Mouse (Mus musculus): ENCODE data around the gene Rad50. TPM values are rescaled to one million over a fixed set of nuclear protein-coding genes. Genes with fewer than 3 reads are reported as not detected.

Rad50 gene
- 10 to 100 TPM; 13.0 to 15.6 TPM for total RNA-seq (2021)
- long read RNA-seq, experiment 1, full-length matches to known transcripts = 7 of 13 reads
- long read RNA-seq, experiment 1, partial matches to known transcripts = 3 of 13 reads
- long read RNA-seq, experiment 1, other reads (novel, unspliced or antisense) = 3 of 13 reads
- long read RNA-seq, experiment 2, full-length matches to known transcripts = 8 of 15 reads
- long read RNA-seq, experiment 2, partial matches to known transcripts = 2 of 15 reads
- long read RNA-seq, experiment 2, other reads (novel, unspliced or antisense) = 5 of 15 reads

DNA sequence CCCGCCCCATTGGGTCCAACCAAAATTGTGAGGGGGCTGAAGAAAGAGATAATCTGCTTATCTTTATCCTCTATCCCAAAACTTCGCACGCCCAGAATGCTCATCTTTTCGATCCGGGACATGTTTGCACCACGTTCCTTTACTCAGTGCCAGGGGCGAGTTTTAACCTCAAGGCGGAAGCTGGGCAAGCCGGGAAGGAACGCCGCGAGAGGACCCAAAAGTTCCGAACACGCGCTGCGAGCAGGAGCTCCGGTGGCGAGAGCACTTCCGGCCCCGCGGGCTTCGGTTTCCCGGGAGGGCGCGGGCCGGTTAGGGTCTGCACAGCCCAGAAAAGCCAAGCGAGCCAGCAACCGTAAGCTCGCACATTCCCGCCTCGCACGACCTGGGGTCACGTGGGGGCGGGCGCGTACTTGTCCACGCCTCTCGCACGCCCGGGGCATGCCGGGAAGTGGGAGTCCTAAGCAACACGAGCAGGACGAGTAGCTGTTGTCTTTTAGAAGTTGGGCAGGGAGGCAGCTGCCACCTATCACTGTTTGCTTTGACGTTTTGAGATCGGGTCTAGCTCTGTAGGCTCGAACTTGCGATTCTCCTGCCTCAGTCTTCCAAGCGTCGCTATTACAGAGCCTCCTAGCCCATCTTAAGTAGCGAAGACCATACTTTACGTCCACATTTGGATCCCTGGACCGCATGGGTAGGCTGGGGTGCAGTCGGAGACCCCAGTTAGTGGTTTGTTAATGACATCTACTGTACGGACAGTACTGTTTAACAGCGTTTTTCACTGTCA lies at the start of gene Rad50:
Gene Rad50, minus strand, starts transcription at position 386 of the 784 bp plus-strand sequence.
- peak; percentile 82 to 91 for DNase-seq (ENCODE audit: low spot score in 2 of 2)

- no peak for DNase-seq (ENCODE audit: low spot score in 2 of 2)
Observed at GRCm38 (mm10) chr11:53755011-53755595, 48.0 kb upstream of the Rad50 start.

GRCm38 (mm10) chr11:53749716-53750352 lies 42.7 kb upstream of the Rad50 start:
- no peak for DNase-seq (ENCODE audit: low spot score in 2 of 2)

DNA sequence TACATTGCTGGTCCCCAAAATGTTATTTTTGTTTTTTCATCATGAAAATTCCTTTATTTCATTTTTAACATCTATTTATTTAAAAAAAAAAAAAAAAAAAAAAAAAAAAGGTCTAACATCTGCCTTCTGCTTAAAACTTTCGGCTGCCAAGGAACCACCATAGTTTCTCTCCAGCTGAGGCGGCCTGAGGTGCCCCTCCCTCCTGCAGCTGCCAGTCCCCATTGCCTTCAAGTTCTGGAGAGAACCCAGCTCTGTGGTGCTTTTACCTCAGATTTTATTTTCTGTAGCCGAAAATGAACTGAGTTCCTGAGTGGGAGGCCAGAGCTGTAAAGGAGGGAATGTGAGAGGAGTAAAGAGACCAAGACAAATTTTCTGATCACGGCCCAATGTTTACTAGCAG lies 42.2 kb upstream of the Rad50 start:
- no peak for DNase-seq (ENCODE audit: low spot score in 2 of 2)

- no peak for DNase-seq (ENCODE audit: low spot score in 2 of 2)
Observed at GRCm38 (mm10) chr11:53748614-53749013, 41.5 kb upstream of the Rad50 start.

GRCm38 (mm10) chr11:53747985-53748384 lies 40.9 kb upstream of the Rad50 start:
- DNase-seq (ENCODE audit: low spot score in 2 of 2) = no peak

DNA sequence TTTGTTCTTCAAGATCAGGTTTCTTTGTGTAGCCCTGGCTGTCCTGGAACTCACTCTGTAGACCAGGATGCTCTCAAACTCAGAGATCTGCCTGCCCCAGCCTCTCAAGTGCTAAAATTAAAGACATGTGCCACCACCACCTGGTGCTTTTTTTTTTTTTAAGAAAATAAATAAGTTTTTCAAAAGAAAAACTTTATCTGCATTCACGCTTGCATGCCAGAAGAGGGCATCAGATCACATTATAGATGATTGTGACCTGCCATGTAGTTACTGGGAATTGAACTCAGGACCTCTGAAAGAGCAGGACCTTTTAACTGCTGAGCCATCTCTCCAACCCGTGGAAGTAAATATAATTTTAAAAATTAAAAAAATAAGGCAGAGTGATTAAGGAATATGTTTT lies 38.1 kb upstream of the Rad50 start:
- no peak for DNase-seq (ENCODE audit: low spot score in 2 of 2)

GRCm38 (mm10) chr11:53742353-53742752 lies 35.2 kb upstream of the Rad50 start:
- no peak for DNase-seq (ENCODE audit: low spot score in 2 of 2)

DNA sequence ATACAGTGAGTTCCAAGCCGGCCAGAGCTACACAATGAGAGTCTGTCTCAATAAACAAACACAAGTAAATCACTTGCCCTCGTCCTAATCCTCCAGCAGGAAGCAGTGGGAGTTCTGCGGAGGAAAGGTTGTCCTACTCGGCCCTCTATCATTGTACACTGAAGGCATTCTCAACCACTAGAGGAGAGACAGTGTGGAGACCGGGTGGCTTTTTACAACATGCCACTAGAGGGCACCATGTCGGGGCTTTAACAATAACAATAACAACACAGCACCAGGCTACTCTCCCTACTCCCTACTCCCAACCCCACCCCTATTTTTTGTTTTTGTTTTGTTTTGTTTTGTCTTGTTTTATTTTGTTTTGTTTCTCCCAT lies 30.4 kb upstream of the Rad50 start:
- peak in 1 of 2 experiments; percentile 48 for DNase-seq (ENCODE audit: low spot score in 2 of 2)

- DNase-seq (ENCODE audit: low spot score in 2 of 2) = peak; percentile 68 to 75
Observed at GRCm38 (mm10) chr11:53736771-53737572, 29.9 kb upstream of the Rad50 start.

GRCm38 (mm10) chr11:53735682-53736245 lies 28.6 kb upstream of the Rad50 start:
- DNase-seq (ENCODE audit: low spot score in 2 of 2) = peak in 1 of 2 experiments; percentile 52

GRCm38 (mm10) chr11:53734970-53735681 lies 28.0 kb upstream of the Rad50 start:
- DNase-seq (ENCODE audit: low spot score in 2 of 2) = no peak

DNA sequence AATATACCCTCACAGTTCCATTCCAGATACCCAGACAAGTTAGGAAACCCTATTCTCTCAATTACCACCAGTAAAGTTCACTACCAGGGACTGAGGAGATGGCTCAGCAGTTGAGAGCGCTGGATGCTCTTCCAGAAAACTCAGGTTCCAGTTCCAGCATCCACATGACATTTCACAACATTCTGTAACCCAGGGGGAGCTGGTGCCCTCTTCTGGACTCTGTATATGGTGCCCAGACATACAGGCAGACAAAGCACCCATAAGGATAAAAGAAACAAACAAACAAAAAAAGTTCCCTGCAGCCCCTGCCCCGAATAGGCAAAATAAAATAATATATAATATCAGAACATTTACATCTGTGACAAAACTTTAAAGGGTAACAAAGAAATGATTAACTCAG lies 27.3 kb upstream of the Rad50 start:
- DNase-seq (ENCODE audit: low spot score in 2 of 2) = no peak

GRCm38 (mm10) chr11:53733824-53734223 lies 26.7 kb upstream of the Rad50 start:
- DNase-seq (ENCODE audit: low spot score in 2 of 2) = no peak

DNA sequence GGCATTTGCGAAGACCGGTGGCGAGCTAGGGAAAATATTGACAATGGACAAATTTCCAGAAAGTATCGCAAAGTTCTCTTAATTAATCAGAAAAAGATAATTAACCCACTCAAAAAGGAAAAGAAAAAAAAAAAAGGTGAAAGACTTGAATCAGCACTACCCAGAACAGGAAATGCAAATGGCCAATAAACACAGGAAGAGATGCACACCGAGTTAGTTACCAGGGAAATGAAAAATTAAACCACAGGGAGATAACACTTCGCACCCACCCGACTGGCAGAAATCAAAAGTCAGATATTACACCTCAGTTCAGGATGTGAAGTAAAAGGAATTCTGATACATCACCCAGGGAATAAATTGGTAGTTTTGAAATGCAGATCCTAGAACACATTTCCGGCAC lies 25.1 kb upstream of the Rad50 start:
- no peak for DNase-seq (ENCODE audit: low spot score in 2 of 2)

DNA sequence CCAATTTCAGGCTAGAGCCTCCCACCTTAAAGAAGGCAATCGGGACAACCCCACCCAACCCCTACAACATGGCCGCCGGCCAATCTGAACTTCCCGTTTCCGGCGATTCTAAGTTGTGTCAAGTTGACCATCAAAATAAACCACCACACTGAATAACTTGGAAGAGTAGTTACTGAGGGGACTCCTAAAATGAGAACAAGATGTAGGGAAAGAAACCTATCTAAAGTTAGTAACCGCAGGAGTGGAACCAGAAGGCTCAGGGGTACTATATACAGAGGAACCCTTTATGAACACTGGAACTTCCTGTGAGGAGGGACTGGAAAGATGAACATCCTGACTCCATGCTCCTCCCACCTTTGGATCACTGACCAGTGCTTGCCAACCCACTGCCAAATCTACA lies 24.3 kb upstream of the Rad50 start:
- no peak for DNase-seq (ENCODE audit: low spot score in 2 of 2)

GRCm38 (mm10) chr11:53720715-53721114 lies 13.6 kb upstream of the Rad50 start, which contains the start of gene Il5:
Gene Il5 (plus strand): TSS chr11:53720794.
- no peak for DNase-seq (ENCODE audit: low spot score in 2 of 2)

DNA sequence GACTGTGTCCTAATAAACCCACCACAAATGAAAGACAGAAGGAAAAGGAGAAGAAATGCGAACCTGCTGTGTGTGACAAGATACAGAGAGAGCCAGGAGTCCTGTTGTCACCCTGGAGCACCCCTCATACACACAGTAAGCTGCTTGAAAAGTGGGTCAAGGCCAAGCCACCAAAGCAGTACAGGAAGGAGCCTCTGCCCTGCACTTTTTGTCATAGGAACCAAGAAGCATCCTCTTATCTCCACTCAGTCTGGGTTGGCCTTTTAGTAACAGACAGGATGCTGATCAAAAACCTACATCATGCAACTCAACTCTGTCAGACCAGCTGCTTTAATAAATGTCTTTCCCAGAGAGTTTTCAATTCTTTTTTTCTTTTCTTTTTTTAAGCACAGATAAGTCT lies 12.6 kb upstream of the Rad50 start:
- no peak for DNase-seq (ENCODE audit: low spot score in 2 of 2)

GRCm38 (mm10) chr11:53707718-53708009 lies 545 bp upstream of the Rad50 start:
- no peak for DNase-seq (ENCODE audit: low spot score in 2 of 2)
